Mouse (Mus musculus) bone marrow, adult 2 months (tissue): Measurements from ENCODE around the gene Tbx4.

Source experiments
- CTCF ChIP-seq: fragments of 200-500 bp; IDR thresholded peaks from 2 replicates; pipeline ENCODE4 v1.5.1; 2011; ENCODE audit warnings: low read length, control low read depth; ENCODE audit not compliant: control insufficient read depth, insufficient read depth
- POLR2A ChIP-seq: fragments of 200-500 bp; IDR thresholded peaks from 2 replicates; pipeline ENCODE4 v1.6.1; 2011; ENCODE audit warnings: low read depth, mild to moderate bottlenecking, control low read depth, low read length, borderline replicate concordance; ENCODE audit not compliant: control insufficient read depth

- TF ChIP-seq POLR2A (no peak), CTCF (no peak)
Measured at GRCm38 (mm10) chr11:85842596-85843346, 43.5 kb upstream of the Tbx4 start.
